Mouse (Mus musculus) MEL (cell line): Measurements from ENCODE around the gene Khdrbs1. TPM values are rescaled to one million over a fixed set of nuclear protein-coding genes. Genes with fewer than 3 reads are reported as not detected.

ENCODE experiments used
- DNase-seq: peaks from one replicate; pipeline ENCODE4 v3.0.0; 2011; ENCODE audit warnings: low read depth, low spot score
- H3K27ac ChIP-seq: 2 replicates; pipeline ENCODE4 v1.5.1; 2012; ENCODE audit warnings: low read depth, mild to moderate bottlenecking, control low read depth, low read length, moderate library complexity; ENCODE audit not compliant: control insufficient read depth
- H3K27me3 ChIP-seq, 2 experiments: fragments of 150-350 bp in 1 of 2; sonication (generic) in 1 of 2; 2 replicates each; pipeline ENCODE4 v1.6.1; 2012; ENCODE audit warnings: low read length in 2 of 2, mild to moderate bottlenecking in 2 of 2, improper control_type of control experiment in 1 of 2, moderate library complexity in 1 of 2; ENCODE audit not compliant: insufficient read depth in 2 of 2, control insufficient read depth in 1 of 2
- H3K36me3 ChIP-seq, 2 experiments: 2 replicates each; pipeline ENCODE4 v1.6.1; 2012 to 2014; ENCODE audit warnings: low read length in 2 of 2, improper control_type of control experiment in 1 of 2, inconsistent platforms in 1 of 2, mild to moderate bottlenecking in 1 of 2; ENCODE audit not compliant: insufficient read depth in 2 of 2, control insufficient read depth in 1 of 2
- H3K4me1 ChIP-seq, 2 experiments: fragments of 150-350 bp in 1 of 2; sonication (generic) in 1 of 2; 2 replicates each; pipeline ENCODE4 v1.6.1; 2012; ENCODE audit warnings: low read length in 2 of 2, improper control_type of control experiment in 1 of 2, mild to moderate bottlenecking in 1 of 2; ENCODE audit not compliant: insufficient read depth in 2 of 2, control insufficient read depth in 1 of 2
- H3K4me3 ChIP-seq, 2 experiments: fragments of 150-350 bp in 1 of 2; sonication (generic) in 1 of 2; 2 replicates each; pipeline ENCODE4 v1.5.1; 2012; ENCODE audit warnings: low read depth in 2 of 2, low read length in 2 of 2, mild to moderate bottlenecking in 2 of 2, moderate library complexity in 2 of 2, control low read depth in 1 of 2, improper control_type of control experiment in 1 of 2; ENCODE audit not compliant: control insufficient read depth in 1 of 2, insufficient read depth in 1 of 2
- H3K79me2 ChIP-seq: 2 replicates; pipeline ENCODE4 v1.6.1; 2012; ENCODE audit warnings: mild to moderate bottlenecking, low read length, moderate library complexity; ENCODE audit not compliant: control insufficient read depth, poor library complexity, insufficient read depth
- H3K9ac ChIP-seq: 2 replicates; pipeline ENCODE4 v1.6.1; 2012; ENCODE audit warnings: low read depth, mild to moderate bottlenecking, control low read depth, low read length, moderate library complexity; ENCODE audit not compliant: control insufficient read depth, poor library complexity, severe bottlenecking
- H3K9me3 ChIP-seq: fragments of 150-350 bp; sonication (generic); replicated peaks from 2 replicates; pipeline ENCODE4 v1.6.1; 2012; ENCODE audit warnings: mild to moderate bottlenecking, low read length, improper control_type of control experiment, moderate library complexity; ENCODE audit not compliant: insufficient read depth
- EP300 ChIP-seq, 2 experiments: IDR thresholded peaks; 2 replicates each; pipeline ENCODE4 v1.6.1; 2011; ENCODE audit warnings: improper control_type of control experiment in 2 of 2, low read length in 2 of 2, low read depth in 1 of 2, mild to moderate bottlenecking in 1 of 2
- polyA plus RNA-seq, 2 experiments: library from polyadenylated mRNA; stranded (reverse) in 1 of 2; unstranded in 1 of 2; fragments of >175 nt in 1 of 2; fragments of >200 nt in 1 of 2; gene quantifications; 2 replicates each; pipeline versions ENCODE4 v1.2.1 to v1.2.4; 2012; ENCODE audit warnings: low replicate concordance in 2 of 2, low read depth in 1 of 2; ENCODE audit not compliant: insufficient read length in 2 of 2, insufficient read depth in 1 of 2, missing spikeins in 1 of 2
- total RNA-seq: library from RNA; depleted of rRNA; stranded (reverse); fragments of 300-350 nt; gene quantifications from 2 replicates; pipeline ENCODE4 v1.2.3, GENCODE M21; 2012; rRNA removed

The Khdrbs1 gene
- total and polyA plus RNA-seq, 3 experiments = 56.5 to 141 (median 77.6) TPM

- Histone ChIP-seq H3K9me3 (no peaks in the 10 kb centered on the region), H3K4me1 (no peaks in the 10 kb centered on the region), H3K9ac (no peak overlapping the region), H3K27ac (no peak overlapping the region), H3K36me3 (peaks cover 0 to 18% of the 10 kb centered on the region in 2 experiments; a peak in 2 of 4 replicates)
- no peak for DNase-seq
- TF ChIP-seq EP300 (IDR thresholded peaks at IDR 0.05; ENCODE audit: low read depth in 1 of 2, low read length in 2 of 2) = no peak
- TF ChIP-seq, all 39 proteins: peak for 0
- Histone ChIP-seq H3K4me3 (no peak overlapping the region), H3K79me2 (no peaks in the 10 kb centered on the region), H3K27me3 (no peaks in the 10 kb centered on the region)
Observed at GRCm38 (mm10) chr4:129654770-129655169, 87.3 kb downstream of the Khdrbs1 start.

Other genes starting within 250 kb of the Khdrbs1 start
- gene Marcksl1, start 228.7 kb downstream of the Khdrbs1 start, total RNA-seq = 25.3 and 26.9 TPM in 2 replicates
- 10 to 100 TPM in 1 of 2 experiments, not detected in 1; 62.7 TPM for gene Marcksl1, start 228.7 kb downstream of the Khdrbs1 start, polyA plus RNA-seq
- gene Hdac1, start 199.6 kb downstream of the Khdrbs1 start, total RNA-seq = 38.9 and 47.9 TPM in 2 replicates
- 100 to 1,000 TPM; 108 to 185 TPM for gene Hdac1, start 199.6 kb downstream of the Khdrbs1 start, polyA plus RNA-seq
- 2.7 and 3.6 TPM in 2 replicates for gene Lck, start 168.7 kb downstream of the Khdrbs1 start, total RNA-seq
- 1 to 10 TPM in 1 of 2 experiments, not detected in 1; 6.9 TPM for gene Lck, start 168.7 kb downstream of the Khdrbs1 start, polyA plus RNA-seq
- gene Fam167b, start 163.8 kb downstream of the Khdrbs1 start, total RNA-seq = not detected in 2 replicates
- gene Fam167b, start 163.8 kb downstream of the Khdrbs1 start, polyA plus RNA-seq = not detected
- 766 and 806 TPM in 2 replicates for gene Eif3i, start 141.7 kb downstream of the Khdrbs1 start, total RNA-seq
- gene Eif3i, start 141.7 kb downstream of the Khdrbs1 start, polyA plus RNA-seq = 100 to 1,000 TPM; 396 to 730 TPM
- gene Tmem234, start 141.6 kb downstream of the Khdrbs1 start, total RNA-seq = 140 and 148 TPM in 2 replicates
- gene Tmem234, start 141.6 kb downstream of the Khdrbs1 start, polyA plus RNA-seq = 100 to 1,000 TPM in 1 of 2 experiments, not detected in 1; 220 TPM
- gene Dcdc2b, start 128.0 kb downstream of the Khdrbs1 start, total RNA-seq = 0.26 TPM in 1 of 2 replicates, not detected in the other
- gene Dcdc2b, start 128.0 kb downstream of the Khdrbs1 start, polyA plus RNA-seq = 1 to 10 TPM in 1 of 2 experiments, not detected in 1; 1.3 TPM
- gene Iqcc, start 123.2 kb downstream of the Khdrbs1 start, total RNA-seq = 13.6 and 15.4 TPM in 2 replicates
- gene Iqcc, start 123.2 kb downstream of the Khdrbs1 start, polyA plus RNA-seq = 10 to 100 TPM in 1 of 2 experiments, not detected in 1; 18.5 TPM
- 18.3 and 21.4 TPM in 2 replicates for gene Ccdc28b, start 118.4 kb downstream of the Khdrbs1 start, total RNA-seq
- gene Ccdc28b, start 118.4 kb downstream of the Khdrbs1 start, polyA plus RNA-seq = 10 to 100 TPM in 1 of 2 experiments, not detected in 1; 29.1 TPM
- 68.0 and 69.5 TPM in 2 replicates for gene Txlna, start 101.2 kb downstream of the Khdrbs1 start, total RNA-seq
- gene Txlna, start 101.2 kb downstream of the Khdrbs1 start, polyA plus RNA-seq = 10 to 100 TPM in 1 of 2 experiments, not detected in 1; 68.9 TPM
- 15.9 and 18.0 TPM in 2 replicates for gene Kpna6, start 69.5 kb downstream of the Khdrbs1 start, total RNA-seq
- 10 to 100 TPM; 19.6 to 66.5 TPM for gene Kpna6, start 69.5 kb downstream of the Khdrbs1 start, polyA plus RNA-seq
- 12.2 and 14.7 TPM in 2 replicates for gene Tmem39b, start 45.5 kb downstream of the Khdrbs1 start, total RNA-seq
- 10 to 100 TPM; 55.2 to 81.0 TPM for gene Tmem39b, start 45.5 kb downstream of the Khdrbs1 start, polyA plus RNA-seq
- 119 and 124 TPM in 2 replicates for gene Ptp4a2, start 68.9 kb upstream of the Khdrbs1 start, total RNA-seq
- gene Ptp4a2, start 68.9 kb upstream of the Khdrbs1 start, polyA plus RNA-seq = 100 to 1,000 TPM; 118 to 619 TPM
- not detected in 2 replicates for gene Spocd1, start 186.9 kb upstream of the Khdrbs1 start, total RNA-seq
- under 1 TPM in 1 of 2 experiments, not detected in 1; 0.03 TPM for gene Spocd1, start 186.9 kb upstream of the Khdrbs1 start, polyA plus RNA-seq
- 0.04 TPM in 1 of 2 replicates, not detected in the other for gene Adgrb2, start 242.6 kb upstream of the Khdrbs1 start, total RNA-seq
- under 1 TPM in 1 of 2 experiments, not detected in 1; 0.15 TPM for gene Adgrb2, start 242.6 kb upstream of the Khdrbs1 start, polyA plus RNA-seq